ENCODE assay signal across 8 mouse cellular contexts in genomic region chr14:55557003-55557402, GRCm38 (mm10). TPM values are rescaled to one million over a fixed set of nuclear protein-coding genes. Genes with fewer than 3 reads are reported as not detected.
DNase-seq lines count a peak whose midpoint lies in the region; ATAC-seq and TF ChIP-seq lines count a peak whose summit lies in the region.

No protein-coding gene starts in this region.

- no peak overlapping the region for H3K27ac ChIP-seq in embryonic fibroblast, embryonic 13.5 days (ENCODE audit: insufficient read depth, low read length)
- H3K27ac ChIP-seq in limb, embryonic 11.5 days (replicated peaks; ENCODE audit: low read depth, low read length), result no peak overlapping the region
- H3K27ac ChIP-seq in stomach, embryonic 16.5 days (ENCODE audit: low read length), result peak overlapping the region; percentile 85

- H3K36me3 ChIP-seq in limb, embryonic 11.5 days (ENCODE audit: control insufficient read depth, insufficient read depth, low read length), result no peaks in the 10 kb centered on the region
- no peaks in the 10 kb centered on the region for H3K36me3 ChIP-seq in stomach, embryonic 16.5 days (ENCODE audit: control insufficient read depth, insufficient read depth, low read length)

- no peaks in the 10 kb centered on the region for H3K27me3 ChIP-seq in limb, embryonic 11.5 days (ENCODE audit: control insufficient read depth, insufficient read depth, low read length)
- no peaks in the 10 kb centered on the region for H3K27me3 ChIP-seq in stomach, embryonic 16.5 days (ENCODE audit: control insufficient read depth, insufficient read depth, low read length)

- DNase-seq in frontal cortex, postnatal 25 days (ENCODE audit: low spot score in 2 of 2), result peak; percentile 36 to 44
- peak; percentile 80 to 88 for DNase-seq in adrenal gland, postnatal 36 days
- peak; percentile 87 for DNase-seq in kidney, adult 18-20 months
- peak; percentile 77 for DNase-seq in limb, embryonic 11.5 days (ENCODE audit: low spot score)
- peak; percentile 80 for DNase-seq in naive thymus-derived CD4-positive, alpha-beta T cell, adult 2 months (ENCODE audit: low read depth)

- H3K4me1 ChIP-seq in embryonic fibroblast, embryonic 13.5 days (ENCODE audit: control insufficient read depth, insufficient read depth, low read length), result peaks cover 3% of the 10 kb centered on the region; the same call in 1 of the 2 replicates
- peaks cover 4% of the 10 kb centered on the region; the same call in 1 of the 2 replicates for H3K4me1 ChIP-seq in limb, embryonic 11.5 days (ENCODE audit: control insufficient read depth, insufficient read depth, low read length)
- peaks cover 16% of the 10 kb centered on the region for H3K4me1 ChIP-seq in stomach, embryonic 16.5 days (ENCODE audit: control insufficient read depth, insufficient read depth, low read length)

- no peak for TF ChIP-seq POLR2A in embryonic fibroblast, embryonic 13.5 days (IDR thresholded peaks at IDR 0.05; ENCODE audit: low read depth, low read length)

- no peak overlapping the region for H3K4me3 ChIP-seq in embryonic fibroblast, embryonic 13.5 days (ENCODE audit: insufficient read depth, low read length)
- no peak overlapping the region for H3K4me3 ChIP-seq in limb, embryonic 11.5 days (ENCODE audit: low read depth, low read length)
- no peak overlapping the region for H3K4me3 ChIP-seq in stomach, embryonic 16.5 days (replicated peaks; ENCODE audit: low read length)

- H3K9ac ChIP-seq in limb, embryonic 11.5 days (ENCODE audit: low read length), result no peak overlapping the region
- H3K9ac ChIP-seq in stomach, embryonic 16.5 days (ENCODE audit: low read length), result no peak overlapping the region

- H3K4me2 ChIP-seq in limb, embryonic 11.5 days (ENCODE audit: low read depth, severe bottlenecking), result no peak overlapping the region
- no peak overlapping the region for H3K4me2 ChIP-seq in stomach, embryonic 16.5 days (ENCODE audit: low read depth, low read length)

- WGBS in limb, embryonic 11.5 days, result 24% methylated on average over 5 of the region's 5 CpGs
- 16% methylated on average over 5 of the region's 5 CpGs for WGBS in stomach, embryonic 16.5 days

- TF ChIP-seq CTCF in embryonic fibroblast, embryonic 13.5 days (IDR thresholded peaks at IDR 0.05; ENCODE audit: borderline replicate concordance, insufficient read depth, low read length), result peak; percentile 64

- ATAC-seq in frontal cortex, adult (ENCODE audit: low TSS enrichment), result no peak
- ATAC-seq in limb, embryonic 11.5 days (ENCODE audit: insufficient number of reproducible peaks, low FRiP score, low TSS enrichment, low read depth), result no peak
- ATAC-seq in stomach, embryonic 16.5 days (ENCODE audit: insufficient read depth, low FRiP score), result no peak

- no peaks in the 10 kb centered on the region for H3K9me3 ChIP-seq in limb, embryonic 11.5 days (ENCODE audit: control insufficient read depth, low read length)
- H3K9me3 ChIP-seq in stomach, embryonic 16.5 days (replicated peaks; ENCODE audit: control insufficient read depth, low read length), result no peaks in the 10 kb centered on the region

RNA-seq across cellular contexts. Expression of gene Dcaf11, which starts 2.8 kb away (rescaled TPM):
- 100 to 1,000 TPM; 110 to 139 TPM for total RNA-seq in adrenal gland, postnatal 36 days (2021)
- 19.4 and 20.7 TPM in 2 replicates for polyA plus RNA-seq in embryonic fibroblast, embryonic 13.5 days (2011; ENCODE audit: insufficient read length, low read depth, missing spikeins)
- 67.7 and 68.0 TPM in 2 replicates for polyA plus RNA-seq in limb, embryonic 11.5 days (2014; fragmentation: Nextera tagmentation; extraction: Ambion mirVana)
- polyA plus RNA-seq in stomach, embryonic 16.5 days (2015; fragmentation: Nextera tagmentation; extraction: Ambion mirVana), result 76.7 and 77.6 TPM in 2 replicates

RNA-seq across cellular contexts. Expression of gene A730061H03Rik, which starts 3.2 kb away (rescaled TPM):
- 1 to 10 TPM in 1 of 2 experiments, not detected in 1; 1.0 TPM for total RNA-seq in adrenal gland, postnatal 36 days (2021)
- polyA plus RNA-seq in embryonic fibroblast, embryonic 13.5 days (2011; ENCODE audit: insufficient read length, low read depth, missing spikeins), result not detected in 2 replicates
- polyA plus RNA-seq in limb, embryonic 11.5 days (2014; fragmentation: Nextera tagmentation; extraction: Ambion mirVana), result 0.48 and 0.79 TPM in 2 replicates
- polyA plus RNA-seq in stomach, embryonic 16.5 days (2015; fragmentation: Nextera tagmentation; extraction: Ambion mirVana), result 0.89 and 1.2 TPM in 2 replicates

RNA-seq across cellular contexts. Expression of gene Pck2, which starts 16.9 kb away (rescaled TPM):
- 10 to 100 TPM; 29.4 to 39.9 TPM for total RNA-seq in adrenal gland, postnatal 36 days (2021)
- 120 and 151 TPM in 2 replicates for polyA plus RNA-seq in embryonic fibroblast, embryonic 13.5 days (2011; ENCODE audit: insufficient read length, low read depth, missing spikeins)
- 20.4 and 21.6 TPM in 2 replicates for polyA plus RNA-seq in limb, embryonic 11.5 days (2014; fragmentation: Nextera tagmentation; extraction: Ambion mirVana)
- 50.1 and 54.5 TPM in 2 replicates for polyA plus RNA-seq in stomach, embryonic 16.5 days (2015; fragmentation: Nextera tagmentation; extraction: Ambion mirVana)

RNA-seq across cellular contexts. Expression of gene Fitm1, which starts 18.4 kb away (rescaled TPM):
- 1 to 10 TPM in 1 of 2 experiments, under 1 TPM in 1; 0.63 to 1.5 TPM for total RNA-seq in adrenal gland, postnatal 36 days (2021)
- not detected in 2 replicates for polyA plus RNA-seq in embryonic fibroblast, embryonic 13.5 days (2011; ENCODE audit: insufficient read length, low read depth, missing spikeins)
- 5.0 and 6.5 TPM in 2 replicates for polyA plus RNA-seq in limb, embryonic 11.5 days (2014; fragmentation: Nextera tagmentation; extraction: Ambion mirVana)
- 0.64 and 8.1 TPM in 2 replicates for polyA plus RNA-seq in stomach, embryonic 16.5 days (2015; fragmentation: Nextera tagmentation; extraction: Ambion mirVana)

RNA-seq across cellular contexts. Expression of gene Psme1, which starts 20.9 kb away (rescaled TPM):
- total RNA-seq in adrenal gland, postnatal 36 days (2021), result 100 to 1,000 TPM; 203 to 361 TPM
- 87.2 and 116 TPM in 2 replicates for polyA plus RNA-seq in embryonic fibroblast, embryonic 13.5 days (2011; ENCODE audit: insufficient read length, low read depth, missing spikeins)
- polyA plus RNA-seq in limb, embryonic 11.5 days (2014; fragmentation: Nextera tagmentation; extraction: Ambion mirVana), result 138 and 152 TPM in 2 replicates
- 149 and 162 TPM in 2 replicates for polyA plus RNA-seq in stomach, embryonic 16.5 days (2015; fragmentation: Nextera tagmentation; extraction: Ambion mirVana)
